Mouse (Mus musculus): ENCODE measurements around the gene C2cd3. TPM values are rescaled to one million over a fixed set of nuclear protein-coding genes. Genes with fewer than 3 reads are reported as not detected.
A peak's percentile ranks its signal among the peaks of the same experiment; 100 is the strongest.

The C2cd3 gene
- total RNA-seq, 1 experiment from 2014 or later = 14.5 TPM

GRCm38 (mm10) chr7:100508670-100509069 lies 136.6 kb downstream of the C2cd3 start:
- peak; percentile 33; the same call in 1 of the 2 replicates for ATAC-seq (replicated peaks; ENCODE audit: insufficient number of reproducible peaks, low FRiP score, low TSS enrichment, poor library complexity, severe bottlenecking)

DNA sequence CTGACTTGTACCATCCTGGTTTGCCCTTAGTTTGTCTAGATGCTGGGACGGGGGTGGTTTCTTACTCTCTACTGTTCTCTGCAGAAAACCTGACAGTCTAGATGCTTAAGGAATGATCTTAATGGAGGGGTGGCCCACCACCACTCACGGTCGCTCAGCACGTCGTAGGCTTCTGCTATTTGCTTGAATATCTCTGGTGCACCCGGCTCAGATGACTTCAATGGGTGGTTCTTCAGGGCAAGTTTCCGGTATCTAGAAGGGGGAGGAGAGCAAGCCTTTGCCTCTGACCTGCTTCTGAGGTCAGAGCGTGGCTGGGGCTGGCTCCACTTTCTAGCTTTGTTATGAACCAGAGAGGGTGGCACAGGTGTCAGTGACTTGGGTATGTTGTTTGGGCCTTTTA lies 139.6 kb downstream of the C2cd3 start:
- no peak for ATAC-seq (replicated peaks; ENCODE audit: insufficient number of reproducible peaks, low FRiP score, low TSS enrichment, poor library complexity, severe bottlenecking)

DNA sequence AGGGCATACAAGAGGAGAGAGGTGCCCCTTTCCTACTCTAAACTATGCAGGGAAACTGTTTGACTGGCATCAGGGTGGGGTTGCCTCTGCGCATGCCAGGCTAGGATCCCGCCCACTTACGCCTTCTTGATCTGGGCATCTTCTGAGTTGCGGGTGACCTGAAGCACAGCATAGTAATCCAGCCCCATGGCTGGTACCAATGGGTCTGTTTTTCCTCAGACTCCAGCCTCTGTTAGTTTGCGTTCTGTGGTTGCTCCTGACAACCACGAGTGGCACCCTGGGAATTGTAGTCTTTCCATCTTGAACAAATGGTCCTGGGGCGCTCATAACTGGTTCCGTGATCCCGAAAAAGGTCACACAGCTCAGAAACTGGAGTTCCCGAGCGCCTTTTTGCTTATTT lies 142.5 kb downstream of the C2cd3 start, which contains the start of gene Dnajb13:
TSS of gene Dnajb13 (minus strand) at position 388 of the 400 bp plus-strand sequence.
- ATAC-seq (replicated peaks; ENCODE audit: insufficient number of reproducible peaks, low FRiP score, low TSS enrichment, poor library complexity, severe bottlenecking) = no peak

Other genes starting within 250 kb of the C2cd3 start
- gene Lipt2, start 213.0 kb upstream of the C2cd3 start, total RNA-seq (2017) = 1.9 to 4.9 TPM in 2 of 3 replicates, not detected in the other
- gene Kcne3, start 195.7 kb upstream of the C2cd3 start, total RNA-seq (2017) = 0.43 to 1.1 TPM (median 0.87 TPM) in 3 replicates
- 6.1 to 23.8 TPM (median 10.6 TPM) in 3 replicates for gene Pgm2l1, start 144.8 kb upstream of the C2cd3 start, total RNA-seq (2017)
- not detected in 3 replicates for gene P4ha3, start 86.7 kb upstream of the C2cd3 start, total RNA-seq (2017)
- gene Ppme1, start 74 bp downstream of the C2cd3 start, total RNA-seq (2017) = 44.9 to 68.1 TPM (median 64.4 TPM) in 3 replicates
- gene Ucp3, start 100.8 kb downstream of the C2cd3 start, total RNA-seq (2017) = 0.29 TPM in 1 of 3 replicates, not detected in the others
- 334 to 441 TPM (median 351 TPM) in 3 replicates for gene Ucp2, start 121.1 kb downstream of the C2cd3 start, total RNA-seq (2017)
- gene Dnajb13, start 142.7 kb downstream of the C2cd3 start, total RNA-seq (2017) = 1.7 to 3.6 TPM in 2 of 3 replicates, not detected in the other
- 6.1 to 12.5 TPM (median 7.5 TPM) in 3 replicates for gene Coa4, start 164.8 kb downstream of the C2cd3 start, total RNA-seq (2017)
- gene Rab6a, start 235.2 kb downstream of the C2cd3 start, total RNA-seq (2017) = 94.9 to 99.8 TPM (median 95.1 TPM) in 3 replicates
- 20.6 to 32.6 TPM (median 24.3 TPM) in 3 replicates for gene Mrpl48, start 236.1 kb downstream of the C2cd3 start, total RNA-seq (2017)